Mouse (Mus musculus) heart, embryonic 10.5 days (tissue): ENCODE results near the gene Gngt2. TPM values are rescaled to one million over a fixed set of nuclear protein-coding genes. Genes with fewer than 3 reads are reported as not detected.
A peak's percentile ranks its signal among the peaks of the same experiment; 100 is the strongest.

Experiments used
- DNase-seq: peaks from one replicate; pipeline ENCODE4 v3.0.0-alpha.2; 2017; ENCODE audit warnings: low spot score
- H3K27ac ChIP-seq: fragments of 300-500 bp; sonication (generic); 2 replicates; pipeline ENCODE4 v1.5.1; 2016; ENCODE audit warnings: mild to moderate bottlenecking
- H3K27me3 ChIP-seq: fragments of 300-500 bp; sonication (generic); 2 replicates; pipeline ENCODE4 v1.6.1; 2016; ENCODE audit warnings: mild to moderate bottlenecking; ENCODE audit not compliant: poor library complexity, insufficient read depth, severe bottlenecking
- H3K36me3 ChIP-seq: fragments of 300-500 bp; sonication (generic); 2 replicates; pipeline ENCODE4 v1.6.1; 2016; ENCODE audit warnings: mild to moderate bottlenecking, moderate library complexity
- H3K4me1 ChIP-seq: fragments of 300-500 bp; sonication (generic); 2 replicates; pipeline ENCODE4 v1.6.1; 2016; ENCODE audit warnings: mild to moderate bottlenecking
- H3K4me3 ChIP-seq: fragments of 300-500 bp; sonication (generic); 2 replicates; pipeline ENCODE4 v1.5.1; 2016; ENCODE audit warnings: mild to moderate bottlenecking, moderate library complexity
- H3K9me3 ChIP-seq: fragments of 300-500 bp; sonication (generic); 2 replicates; pipeline ENCODE4 v1.6.1; 2016; ENCODE audit warnings: mild to moderate bottlenecking, moderate library complexity
- WGBS: fragments of 180-500 bp; shearing (Covaris S2); methylation state at CpG from one replicate; pipeline ENCODE4 v1.1.7; 2016; 5-methylcytosine and 5-hydroxymethylcytosine counted together
- polyA plus RNA-seq: library from polyadenylated mRNA; unstranded; fragments of >200 nt; fragmentation: Nextera tagmentation; extraction: Ambion mirVana; gene quantifications from 2 replicates; pipeline ENCODE4 v1.2.1, GENCODE M21; 2016

Gngt2 gene
- polyA plus RNA-seq, 1 experiment from 2014 or later, result 43.2 TPM

DNA sequence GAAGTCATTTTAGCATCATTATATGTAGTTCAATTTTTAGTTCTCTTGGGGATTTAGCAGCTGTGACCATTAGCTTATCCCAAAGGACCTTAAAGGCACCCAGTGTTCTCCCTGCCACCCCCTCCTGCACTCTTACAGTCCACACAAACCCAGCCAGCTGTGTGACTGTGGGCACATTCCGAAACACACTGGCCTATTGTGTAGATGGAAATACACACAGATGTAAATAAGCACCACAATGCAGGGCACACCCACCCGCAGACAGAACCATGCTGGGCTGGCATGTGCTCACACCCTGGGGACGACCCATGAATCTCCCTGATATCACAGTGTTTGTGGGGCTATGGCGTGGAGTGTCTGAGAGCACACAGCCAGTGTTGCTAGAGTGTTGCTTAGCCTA lies 24.8 kb upstream of the Gngt2 start:
- no peak overlapping the region for H3K27ac ChIP-seq
- DNase-seq, result no peak
- no peaks in the 10 kb centered on the region for H3K27me3 ChIP-seq
- H3K36me3 ChIP-seq, result no peaks in the 10 kb centered on the region; the same call in 1 of the 2 replicates
- H3K9me3 ChIP-seq, result 0 out of 2 replicates have a peak, but pooled peaks cover 6% of the 10 kb centered on the region
- H3K4me1 ChIP-seq, result no peaks in the 10 kb centered on the region
- H3K4me3 ChIP-seq, result no peak overlapping the region
- 75% methylated on average over 4 of the region's 4 CpGs for WGBS

DNA sequence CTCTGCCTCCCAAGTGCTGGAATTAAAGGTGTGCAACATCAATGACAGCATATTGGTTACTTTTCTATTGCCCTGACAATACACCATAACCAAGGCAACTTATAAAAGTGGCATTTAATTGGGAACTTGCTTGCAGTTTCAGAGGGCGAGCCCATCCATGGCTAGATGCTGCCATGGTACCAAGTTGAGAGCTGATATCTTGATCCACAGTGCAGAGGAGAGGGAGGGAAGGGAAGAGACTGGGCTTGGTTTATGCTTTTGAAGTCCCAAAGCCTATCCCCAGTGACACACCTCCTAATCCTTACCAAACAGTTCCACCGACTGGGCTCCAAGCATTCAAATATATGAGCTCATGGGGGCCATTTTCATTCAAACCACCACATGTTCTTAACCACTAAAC lies 22.9 kb upstream of the Gngt2 start:
- Histone ChIP-seq H3K4me1 (no peaks in the 10 kb centered on the region), H3K36me3 (no peaks in the 10 kb centered on the region), H3K27ac (no peak overlapping the region), H3K27me3 (no peaks in the 10 kb centered on the region), H3K4me3 (no peak overlapping the region), H3K9me3 (no peaks in the 10 kb centered on the region)
- no peak for DNase-seq
- WGBS, result 81% methylated on average over 2 of the region's 2 CpGs

- DNase-seq, result no peak
- 74% methylated on average over 5 of the region's 5 CpGs for WGBS
- H3K4me3 ChIP-seq, result no peak overlapping the region
- no peaks in the 10 kb centered on the region for H3K36me3 ChIP-seq
- H3K9me3 ChIP-seq, result no peaks in the 10 kb centered on the region
- H3K4me1 ChIP-seq, result no peaks in the 10 kb centered on the region
- no peak overlapping the region for H3K27ac ChIP-seq
- H3K27me3 ChIP-seq, result no peaks in the 10 kb centered on the region
Observed at GRCm38 (mm10) chr11:95814857-95815256, 22.2 kb upstream of the Gngt2 start.

DNA sequence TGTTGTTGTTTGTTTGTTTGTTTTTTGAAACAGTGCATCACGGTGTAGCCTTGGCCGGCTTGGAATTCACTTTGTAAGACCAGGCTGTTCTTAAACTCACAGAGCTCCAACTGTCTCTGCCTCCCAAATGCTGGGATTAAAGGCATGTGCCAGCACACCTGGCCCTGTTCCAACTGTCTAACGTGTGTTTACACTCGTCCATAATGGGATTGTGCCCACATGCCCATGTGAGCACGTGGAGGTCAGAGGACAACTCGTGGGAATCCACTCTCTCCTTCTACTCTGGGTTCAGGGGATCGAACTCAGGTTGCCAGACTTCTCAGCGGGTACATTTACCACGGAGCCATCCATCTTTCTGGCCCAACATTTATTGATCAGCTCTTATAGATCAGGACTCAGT lies 21.6 kb upstream of the Gngt2 start:
- WGBS, result 81% methylated on average over 9 of the region's 9 CpGs
- Histone ChIP-seq H3K27ac (no peak overlapping the region), H3K4me3 (no peak overlapping the region), H3K9me3 (no peaks in the 10 kb centered on the region), H3K4me1 (no peaks in the 10 kb centered on the region), H3K36me3 (no peaks in the 10 kb centered on the region), H3K27me3 (no peaks in the 10 kb centered on the region)
- no peak for DNase-seq

DNA sequence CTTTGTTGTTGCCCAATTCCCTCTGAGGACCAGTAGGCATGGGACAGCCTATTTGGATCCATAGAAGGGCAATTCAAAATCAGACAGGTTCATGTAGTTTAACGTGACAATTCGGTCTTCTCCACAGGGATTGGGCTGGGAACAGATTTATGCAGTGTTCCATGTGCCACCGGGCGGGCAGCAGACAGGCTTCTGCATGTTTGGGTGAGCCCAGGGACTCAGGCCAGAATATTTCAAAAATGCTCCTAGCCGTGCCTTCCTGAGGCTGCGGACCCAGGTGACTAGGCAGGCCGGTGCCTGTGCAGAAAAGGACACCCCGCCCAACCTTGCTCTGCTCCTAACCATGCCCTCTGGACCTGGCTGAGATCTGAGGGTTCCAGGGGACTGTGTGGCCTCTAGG lies 17.9 kb upstream of the Gngt2 start:
- DNase-seq, result no peak
- Histone ChIP-seq H3K27ac (no peak overlapping the region), H3K9me3 (no peaks in the 10 kb centered on the region), H3K4me1 (peaks cover 9% of the 10 kb centered on the region), H3K27me3 (peaks cover 20% of the 10 kb centered on the region), H3K36me3 (no peaks in the 10 kb centered on the region), H3K4me3 (no peak overlapping the region)
- 89% methylated on average over 8 of the region's 8 CpGs for WGBS

DNA sequence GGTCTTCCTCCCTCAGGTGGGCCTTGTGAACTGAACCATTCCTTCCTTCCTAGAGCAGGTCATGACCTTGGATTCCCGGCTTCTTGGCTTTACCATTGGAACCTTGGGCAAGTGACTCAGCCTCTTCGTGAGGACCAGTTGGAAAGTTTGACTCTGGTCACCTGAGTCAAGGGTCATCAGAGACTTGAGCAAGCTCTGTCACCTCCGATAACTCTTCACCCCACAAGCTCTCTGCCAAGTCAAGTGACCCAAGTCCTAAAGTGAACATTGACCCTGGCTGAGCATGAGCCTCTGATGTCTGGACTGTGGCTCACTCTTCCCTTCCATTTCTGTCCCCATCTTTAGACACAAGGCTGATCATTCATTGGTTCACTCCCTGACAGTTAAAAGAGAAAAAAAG lies 15.5 kb upstream of the Gngt2 start:
- H3K27me3 ChIP-seq, result peaks cover 36% of the 10 kb centered on the region
- no peaks in the 10 kb centered on the region for H3K9me3 ChIP-seq
- WGBS, result 76% methylated on average over 3 of the region's 3 CpGs
- no peaks in the 10 kb centered on the region for H3K36me3 ChIP-seq
- DNase-seq, result no peak
- H3K27ac ChIP-seq, result no peak overlapping the region
- no peak overlapping the region for H3K4me3 ChIP-seq
- peaks cover 18% of the 10 kb centered on the region for H3K4me1 ChIP-seq

GRCm38 (mm10) chr11:95822437-95822836 lies 14.6 kb upstream of the Gngt2 start:
- 88% methylated on average over 4 of the region's 4 CpGs for WGBS
- Histone ChIP-seq H3K4me3 (no peak overlapping the region), H3K36me3 (no peaks in the 10 kb centered on the region), H3K4me1 (peaks cover 25% of the 10 kb centered on the region), H3K27ac (no peak overlapping the region), H3K9me3 (no peaks in the 10 kb centered on the region), H3K27me3 (peaks cover 44% of the 10 kb centered on the region)
- no peak for DNase-seq

GRCm38 (mm10) chr11:95824071-95824876 lies 12.7 kb upstream of the Gngt2 start, which contains the start of gene Phospho1:
Gene Phospho1 (plus strand): TSS chr11:95824499.
- DNase-seq, result peak; percentile 95
- H3K27ac ChIP-seq, result peak within 1 kb of the TSS; percentile 92

DNA sequence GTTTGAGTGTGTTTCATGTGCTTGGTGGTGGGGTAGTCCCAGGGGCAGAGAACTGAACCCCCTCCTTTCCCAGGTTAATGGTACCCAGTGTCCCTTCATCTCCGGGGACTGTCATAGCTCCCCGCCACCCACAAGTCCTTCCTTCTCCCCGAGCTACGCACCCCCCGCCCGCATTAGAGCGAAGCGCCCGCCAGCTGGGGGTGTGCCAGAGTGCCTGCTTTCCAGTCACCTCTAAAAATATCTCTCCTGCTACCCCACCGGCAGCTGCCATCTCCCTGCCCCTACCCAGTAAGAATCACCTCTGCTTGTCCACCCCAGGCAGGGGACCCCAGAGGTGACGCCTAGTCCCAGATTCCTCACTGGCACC lies 12.2 kb upstream of the Gngt2 start:
- WGBS, result 2% methylated on average over 11 of the region's 11 CpGs
- H3K27ac ChIP-seq, result peak overlapping the region; percentile 92
- no peaks in the 10 kb centered on the region for H3K9me3 ChIP-seq
- peaks cover 30% of the 10 kb centered on the region for H3K4me1 ChIP-seq
- H3K36me3 ChIP-seq, result 0 out of 2 replicates have a peak, but pooled peaks cover 3% of the 10 kb centered on the region
- H3K4me3 ChIP-seq, result peak overlapping the region; percentile 82
- peak; percentile 85 for DNase-seq
- H3K27me3 ChIP-seq, result peaks cover 64% of the 10 kb centered on the region

More at GRCm38 (mm10) chr11:95824071-95824876, 12.7 kb upstream of the Gngt2 start, which contains the start of gene Phospho1:
- Histone ChIP-seq H3K36me3 (no peaks in the 10 kb centered on the region), H3K4me3 (peak within 1 kb of the TSS; percentile 82), H3K4me1 (peaks cover 25% of the 10 kb centered on the region), H3K27me3 (peaks cover 58% of the 10 kb centered on the region), H3K9me3 (no peaks in the 10 kb centered on the region)
- WGBS, result under 1% methylated on average over 78 of the region's 78 CpGs

DNA sequence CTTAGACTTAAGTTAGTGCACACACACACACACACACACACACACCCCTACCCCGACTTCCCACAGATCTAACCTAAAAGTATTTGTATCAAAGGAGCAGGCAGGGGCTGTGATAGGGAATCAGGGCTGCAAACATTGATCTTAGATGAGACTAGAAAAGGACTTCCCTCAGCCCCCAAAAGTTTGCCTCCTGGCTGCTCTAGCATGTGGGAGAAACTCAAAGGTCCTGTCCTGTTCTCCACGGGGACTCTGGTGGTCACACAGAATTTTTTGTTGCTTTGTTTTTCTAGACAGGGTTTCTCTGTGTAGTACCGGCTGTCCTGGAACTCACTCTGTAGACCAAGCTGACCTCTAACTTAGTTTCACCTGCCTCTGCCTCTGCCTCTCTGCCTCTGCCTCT lies 11.4 kb upstream of the Gngt2 start:
- Histone ChIP-seq H3K9me3 (no peaks in the 10 kb centered on the region), H3K36me3 (0 out of 2 replicates have a peak, but pooled peaks cover 3% of the 10 kb centered on the region), H3K4me3 (peak overlapping the region; percentile 82; the same call in 1 of the 2 replicates), H3K27ac (no peak overlapping the region), H3K27me3 (peaks cover 72% of the 10 kb centered on the region), H3K4me1 (peaks cover 37% of the 10 kb centered on the region)
- 50% methylated on average over 3 of the region's 3 CpGs for WGBS
- no peak for DNase-seq

GRCm38 (mm10) chr11:95826317-95827167 lies 10.5 kb upstream of the Gngt2 start:
- peaks cover 47% of the 10 kb centered on the region for H3K4me1 ChIP-seq
- peaks cover 75% of the 10 kb centered on the region for H3K27me3 ChIP-seq
- DNase-seq, result peak; percentile 52
- H3K27ac ChIP-seq, result no peak overlapping the region
- 0 out of 2 replicates have a peak, but pooled peaks cover 3% of the 10 kb centered on the region for H3K36me3 ChIP-seq
- H3K4me3 ChIP-seq, result no peak overlapping the region
- no peaks in the 10 kb centered on the region for H3K9me3 ChIP-seq
- 49% methylated on average over 6 of the region's 6 CpGs for WGBS

DNA sequence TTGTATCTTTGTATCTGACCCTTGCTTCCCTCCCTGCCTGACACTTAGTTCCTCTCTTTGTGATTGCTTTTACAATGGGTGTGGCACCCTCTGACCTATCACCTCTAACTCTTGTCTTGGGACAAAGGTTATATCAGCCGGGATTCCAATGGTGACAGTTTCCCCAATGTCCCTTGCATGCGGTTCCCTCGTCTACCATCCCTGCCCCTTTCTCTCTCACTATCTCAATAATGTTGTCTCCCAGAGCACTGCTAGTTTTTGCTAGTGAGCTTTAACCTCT lies 9.9 kb upstream of the Gngt2 start:
- no peak overlapping the region for H3K4me3 ChIP-seq
- H3K36me3 ChIP-seq, result 0 out of 2 replicates have a peak, but pooled peaks cover 3% of the 10 kb centered on the region
- H3K4me1 ChIP-seq, result peaks cover 52% of the 10 kb centered on the region
- WGBS, result 23% methylated on average over 3 of the region's 3 CpGs
- no peak for DNase-seq
- H3K27me3 ChIP-seq, result peaks cover 81% of the 10 kb centered on the region
- H3K9me3 ChIP-seq, result no peaks in the 10 kb centered on the region
- no peak overlapping the region for H3K27ac ChIP-seq

DNA sequence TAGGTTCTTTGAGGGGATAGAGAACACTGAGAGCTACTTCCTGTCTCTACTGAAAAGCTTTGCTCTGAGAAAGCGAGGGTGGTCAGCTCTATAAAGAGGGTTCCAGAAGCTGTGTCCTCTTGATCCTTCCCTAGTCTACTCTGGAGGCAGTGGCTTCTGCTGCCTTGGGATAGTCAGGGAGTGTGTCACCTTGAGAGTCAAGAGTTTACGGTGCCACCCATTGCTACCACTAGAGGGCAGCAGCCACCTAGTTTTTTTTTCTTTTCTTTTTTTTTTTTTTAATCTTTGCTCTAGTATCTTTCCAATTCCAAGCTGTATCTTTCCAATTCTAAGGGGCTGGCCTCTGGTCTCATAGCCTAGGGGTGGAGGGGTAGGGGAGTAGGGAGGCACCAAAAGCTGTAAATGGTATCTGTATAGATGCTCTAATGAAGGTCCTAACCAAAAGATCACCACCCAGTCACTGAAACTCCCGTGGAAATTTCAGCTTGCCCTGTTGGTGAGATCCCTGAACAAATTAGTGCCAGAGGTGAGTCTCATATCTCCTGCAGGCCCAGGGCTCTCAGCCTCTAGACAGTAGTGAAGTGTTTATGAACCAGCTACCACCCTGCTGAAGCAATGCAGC lies 9.4 kb upstream of the Gngt2 start:
- Histone ChIP-seq H3K9me3 (no peaks in the 10 kb centered on the region), H3K27me3 (peaks cover 82% of the 10 kb centered on the region), H3K27ac (no peak overlapping the region), H3K4me1 (peaks cover 56% of the 10 kb centered on the region), H3K36me3 (peaks cover 6% of the 10 kb centered on the region; the same call in 1 of the 2 replicates), H3K4me3 (no peak overlapping the region)
- 21% methylated on average over 3 of the region's 3 CpGs for WGBS
- DNase-seq, result peak; percentile 74
